Mouse (Mus musculus) splenic B cell, adult 2 months (primary cell): Measurements from ENCODE around the gene Glp2r.

ENCODE experiments used
- DNase-seq: peaks from one replicate; pipeline ENCODE4 v3.0.0-alpha.2; 2011; ENCODE audit warnings: low read depth, low spot score
- H3K27me3 ChIP-seq: 2 replicates; pipeline ENCODE4 v1.6.1; 2012; ENCODE audit warnings: mild to moderate bottlenecking, low read length, moderate library complexity, mixed read lengths; ENCODE audit not compliant: control insufficient read depth, poor library complexity, insufficient read depth, severe bottlenecking
- H3K36me3 ChIP-seq: 2 replicates; pipeline ENCODE4 v1.6.1; 2012; ENCODE audit warnings: mild to moderate bottlenecking, low read length, moderate library complexity, mixed read lengths; ENCODE audit not compliant: control insufficient read depth, poor library complexity, insufficient read depth, severe bottlenecking

The Glp2r gene

DNA sequence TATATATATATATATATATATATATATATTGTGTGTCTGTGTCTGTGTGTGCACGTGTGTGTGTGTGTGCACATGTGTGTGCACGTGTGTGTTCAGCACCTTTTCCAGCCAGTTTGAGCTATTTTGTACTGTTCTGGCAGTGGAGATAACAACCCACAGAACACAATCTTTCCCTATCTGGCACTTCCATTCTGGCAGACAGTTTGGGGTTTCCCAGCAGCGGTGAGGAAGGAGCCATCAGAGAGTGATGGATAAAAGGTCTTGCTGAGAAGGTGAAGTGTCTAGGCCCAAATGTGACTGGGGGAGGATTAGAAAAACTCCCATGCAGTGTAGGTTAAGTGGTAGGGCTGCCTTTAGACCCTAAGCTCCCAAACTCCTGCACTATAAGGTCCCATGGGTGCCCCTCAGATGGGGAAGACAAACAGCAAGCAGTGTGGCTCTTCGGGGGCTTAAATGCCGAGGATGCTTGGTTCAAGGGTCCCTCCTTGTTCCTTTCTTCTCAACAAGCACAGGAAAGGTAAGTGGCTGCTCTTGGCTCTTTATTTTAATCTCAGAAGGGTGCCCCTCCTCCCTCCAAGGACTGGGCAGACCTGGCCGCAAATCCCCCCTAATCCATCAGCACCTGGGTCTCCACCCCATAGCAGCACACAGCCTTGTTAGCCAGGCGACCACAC lies 76.1 kb downstream of the Glp2r start, which contains the start of gene Rcvrn:
Rcvrn (plus strand) TSS at position 624 of the 674 bp plus-strand sequence.
- H3K36me3 ChIP-seq, result no peaks in the 10 kb centered on the region
- no peaks in the 10 kb centered on the region for H3K27me3 ChIP-seq
- no peak for DNase-seq

DNA sequence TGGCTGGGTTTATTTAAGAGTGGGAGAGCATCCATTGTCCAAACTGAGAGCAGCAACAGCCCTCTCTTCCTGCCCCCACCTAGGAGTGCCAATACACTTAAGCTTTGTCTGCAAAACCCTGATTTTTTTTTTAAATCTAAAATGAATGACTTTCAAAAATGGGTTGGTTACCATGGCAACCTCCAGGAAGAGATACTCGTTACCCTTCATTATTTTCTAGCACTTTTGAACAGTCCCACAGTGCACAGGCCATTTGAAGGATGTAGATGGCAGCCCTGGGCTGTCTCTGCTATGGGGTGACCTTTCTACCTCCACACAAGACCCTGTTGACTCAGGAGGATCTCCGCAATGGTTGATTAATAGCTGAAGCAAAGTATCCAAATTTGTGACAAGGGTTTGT lies 84.8 kb downstream of the Glp2r start:
- no peaks in the 10 kb centered on the region for H3K36me3 ChIP-seq
- DNase-seq, result no peak
- no peaks in the 10 kb centered on the region for H3K27me3 ChIP-seq

DNA sequence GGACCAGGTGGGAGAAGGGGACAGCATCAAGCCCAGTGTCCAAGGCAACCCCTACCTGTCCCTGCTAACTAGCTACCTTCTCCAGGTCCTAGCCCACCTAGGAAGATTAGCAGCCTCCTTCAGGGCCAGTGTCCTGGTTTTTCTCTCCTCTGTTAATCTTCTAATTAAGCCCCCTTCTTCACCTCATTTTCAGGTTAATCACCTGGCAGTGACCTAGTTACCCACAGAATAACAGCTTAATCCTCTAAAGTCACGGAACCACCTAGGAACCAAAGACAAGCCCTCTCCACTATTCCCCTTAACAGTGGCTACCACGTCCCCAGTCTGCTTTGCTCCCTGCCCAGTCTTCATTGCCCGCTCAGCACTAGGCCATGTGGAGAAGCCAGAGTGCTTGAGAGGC lies 89.1 kb downstream of the Glp2r start:
- no peaks in the 10 kb centered on the region for H3K27me3 ChIP-seq
- DNase-seq, result no peak
- H3K36me3 ChIP-seq, result no peaks in the 10 kb centered on the region

DNA sequence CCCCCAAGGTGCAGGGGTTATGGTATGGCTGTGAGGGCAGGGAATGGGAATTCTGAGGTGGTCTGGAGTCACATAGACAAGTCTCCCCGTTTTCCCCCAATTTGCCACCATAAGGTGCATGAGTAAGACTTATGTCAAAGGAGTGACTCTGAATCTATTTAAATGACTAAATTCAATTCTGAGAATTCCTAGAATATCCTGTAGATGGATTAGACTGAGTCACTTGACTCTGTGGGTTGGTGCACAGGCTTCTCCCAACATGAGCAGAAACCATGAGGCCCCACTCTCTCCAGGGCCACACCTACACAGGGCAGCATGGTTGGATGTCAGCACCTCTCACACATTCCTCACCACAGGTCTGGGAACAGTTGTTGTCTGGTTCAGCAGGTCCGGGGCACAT lies 91.0 kb downstream of the Glp2r start:
- no peak for DNase-seq
- Histone ChIP-seq H3K36me3 (no peaks in the 10 kb centered on the region), H3K27me3 (no peaks in the 10 kb centered on the region)

DNA sequence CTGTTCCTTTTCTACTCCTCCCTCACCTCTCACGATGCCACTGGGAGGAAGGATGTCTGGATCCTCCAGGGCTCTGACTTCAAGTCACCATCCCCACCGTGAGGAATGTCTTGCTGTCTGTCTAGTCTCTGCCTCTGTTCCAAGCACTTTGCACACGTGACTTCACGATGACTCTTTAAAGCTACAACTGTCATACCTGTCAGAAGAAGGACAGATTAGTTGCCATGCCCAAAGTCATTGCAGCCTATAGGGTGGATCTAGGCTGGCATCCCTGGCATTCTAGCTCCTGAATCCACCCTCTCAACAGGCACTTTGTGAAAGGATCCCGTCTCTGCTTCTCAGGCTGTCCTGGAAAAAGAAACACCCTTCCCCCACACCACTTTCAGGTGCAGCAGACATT lies 91.7 kb downstream of the Glp2r start:
- H3K36me3 ChIP-seq, result no peaks in the 10 kb centered on the region
- no peaks in the 10 kb centered on the region for H3K27me3 ChIP-seq
- no peak for DNase-seq

DNA sequence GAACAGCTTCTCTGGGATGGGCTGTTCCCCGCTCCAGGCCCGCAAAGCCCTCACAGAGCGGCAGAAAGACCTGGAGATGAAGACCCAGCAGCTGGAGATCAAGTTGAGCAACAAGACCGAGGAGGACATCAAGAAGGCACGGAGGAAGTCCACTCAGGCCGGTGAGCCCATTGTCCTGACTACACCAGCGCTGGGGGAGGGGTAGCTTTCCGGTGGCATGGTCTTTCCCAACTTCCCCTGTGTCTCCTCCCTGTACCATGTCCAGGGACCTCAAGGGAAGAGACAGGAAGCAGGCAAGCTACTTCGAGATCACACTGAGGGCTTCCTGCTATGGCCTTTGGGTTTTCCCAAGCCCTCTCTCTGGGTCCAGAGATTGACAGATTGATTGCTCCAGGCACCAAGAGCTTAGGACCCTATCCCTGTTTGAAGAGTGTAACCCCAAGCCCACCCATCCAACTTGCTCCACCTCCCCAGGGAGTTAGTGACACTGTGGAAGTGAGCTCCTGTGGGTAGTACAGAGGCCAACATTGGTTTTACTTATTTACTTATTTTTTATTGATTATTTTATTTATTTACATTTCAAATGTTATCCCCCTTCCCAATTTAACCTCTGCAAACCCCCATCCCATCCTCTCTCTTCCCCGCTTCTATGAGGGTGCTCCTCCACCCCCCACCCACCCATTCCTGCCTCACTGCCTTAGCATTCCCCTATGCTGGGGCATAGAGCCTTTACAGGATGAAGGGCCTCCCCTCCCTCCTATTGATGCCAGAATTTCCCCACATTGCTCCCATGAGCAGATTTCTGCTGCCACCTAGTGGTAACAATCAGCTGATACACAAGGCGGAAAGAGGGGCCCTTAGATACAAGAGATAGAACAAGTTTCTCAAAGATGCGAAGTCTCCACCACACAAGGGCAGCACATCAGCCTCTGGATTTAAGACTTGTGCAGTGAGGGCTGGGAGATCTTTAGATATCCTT lies 95.1 kb downstream of the Glp2r start:
- DNase-seq, result peak; percentile 71
- Histone ChIP-seq H3K27me3 (no peaks in the 10 kb centered on the region), H3K36me3 (no peaks in the 10 kb centered on the region)

DNA sequence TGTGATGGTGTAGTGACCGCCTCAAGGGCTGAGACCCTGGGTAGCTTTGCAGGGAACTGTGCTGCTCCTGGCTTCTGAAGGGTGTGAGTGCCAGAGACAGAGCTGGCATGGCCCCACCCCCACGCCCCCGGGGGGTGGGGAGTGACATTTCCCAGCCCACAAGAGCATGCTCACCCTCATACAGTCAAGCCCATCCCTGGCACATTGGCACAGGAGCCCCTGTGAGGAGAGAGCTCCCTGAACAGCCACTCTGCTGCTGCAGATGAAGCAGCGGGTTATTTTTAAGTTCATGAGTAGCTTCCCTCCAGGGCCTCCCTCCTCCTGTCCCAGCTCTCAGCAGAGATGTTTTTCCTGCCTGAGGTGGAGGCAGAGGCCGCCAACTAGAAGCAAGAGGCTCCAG lies 98.8 kb downstream of the Glp2r start:
- DNase-seq, result no peak

DNA sequence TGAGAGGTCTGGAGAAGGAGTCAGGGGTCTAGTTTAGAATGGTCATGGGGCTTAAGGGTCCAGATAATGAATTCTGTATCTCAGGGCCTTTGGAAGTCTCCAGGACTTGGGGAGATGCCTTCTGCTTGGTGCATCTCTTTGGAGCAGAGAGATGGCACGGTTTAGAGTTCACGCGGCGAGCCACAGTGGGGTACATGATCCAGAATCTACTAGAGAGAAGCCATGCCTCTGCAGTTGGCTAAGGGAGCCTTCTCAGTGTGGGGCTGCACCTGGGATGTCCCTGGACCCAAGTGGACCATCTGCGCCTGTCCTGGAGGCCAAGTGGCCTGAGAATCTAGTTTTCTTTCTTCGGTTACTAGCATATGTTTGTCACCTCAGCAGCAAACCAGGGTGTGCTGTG lies 100.9 kb downstream of the Glp2r start:
- H3K27me3 ChIP-seq, result no peaks in the 10 kb centered on the region
- no peak for DNase-seq
- H3K36me3 ChIP-seq, result no peaks in the 10 kb centered on the region

More for the DNA sequence above, 98.8 kb downstream of the Glp2r start:
- Histone ChIP-seq H3K27me3 (no peaks in the 10 kb centered on the region), H3K36me3 (no peaks in the 10 kb centered on the region)

DNA sequence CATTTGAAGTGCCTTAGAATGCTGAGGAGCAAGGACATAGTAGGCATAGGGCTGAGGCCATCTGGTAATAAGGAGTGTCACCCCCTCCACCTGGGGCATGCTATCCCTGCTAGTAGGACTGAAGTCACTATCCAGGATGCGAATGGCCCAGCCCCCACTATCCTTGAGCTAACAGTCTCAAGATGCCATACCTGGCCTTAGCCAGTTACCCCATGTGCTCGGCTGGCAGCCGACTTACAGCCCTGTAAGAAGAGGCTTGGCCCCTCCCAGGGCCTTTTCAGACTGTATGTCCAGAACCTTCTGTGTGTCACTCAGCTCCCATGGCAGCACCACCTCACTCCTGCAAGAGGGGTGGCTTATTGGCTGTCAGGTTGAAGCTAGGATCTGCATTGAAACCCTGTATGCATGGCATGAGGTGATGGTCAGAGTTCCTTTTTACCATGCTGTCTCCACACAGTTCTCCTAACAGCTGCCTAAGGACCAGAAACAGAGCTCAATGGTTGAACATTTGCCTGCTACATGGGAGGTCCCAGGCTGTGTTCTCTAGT lies 102.4 kb downstream of the Glp2r start:
- no peaks in the 10 kb centered on the region for H3K27me3 ChIP-seq
- H3K36me3 ChIP-seq, result no peaks in the 10 kb centered on the region
- DNase-seq, result no peak

DNA sequence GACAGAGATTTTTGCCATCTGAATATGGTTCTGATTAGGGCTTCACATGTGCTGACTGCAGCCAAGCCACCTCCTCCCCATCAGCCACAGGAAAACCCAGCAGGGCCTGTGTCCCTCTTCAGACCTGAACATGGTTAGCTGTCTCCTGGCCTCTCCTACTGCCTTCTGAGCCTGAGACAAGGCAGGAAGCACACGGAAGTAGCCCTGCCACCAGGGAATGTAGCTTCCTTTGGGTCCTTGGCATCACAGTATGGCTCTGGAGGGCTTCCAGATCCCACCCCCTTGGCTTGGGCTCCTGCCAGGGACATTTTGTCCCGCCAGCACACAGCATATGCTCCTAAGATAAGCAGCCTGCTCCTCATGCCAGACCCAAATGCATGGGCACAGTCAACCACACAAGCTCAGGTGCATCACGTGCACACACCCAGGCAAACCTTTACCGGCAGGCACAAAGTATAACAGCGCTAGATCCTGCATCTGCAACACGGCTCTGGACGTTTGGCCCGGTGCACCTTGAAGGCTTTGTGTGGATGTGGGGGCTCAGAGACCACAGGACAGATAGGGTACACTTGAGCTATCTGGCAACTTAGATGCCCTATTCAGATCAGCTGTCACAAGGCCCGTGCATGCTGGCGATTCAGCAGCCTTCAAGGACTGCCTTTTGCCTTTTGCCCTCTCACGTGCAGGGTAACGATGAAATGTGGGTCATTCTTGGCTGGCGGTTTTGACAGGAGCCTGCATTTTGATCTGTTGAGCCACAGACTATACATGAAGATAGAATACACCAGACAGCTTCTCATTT lies 103.2 kb downstream of the Glp2r start:
- no peak for DNase-seq
- Histone ChIP-seq H3K27me3 (no peaks in the 10 kb centered on the region), H3K36me3 (no peaks in the 10 kb centered on the region)

DNA sequence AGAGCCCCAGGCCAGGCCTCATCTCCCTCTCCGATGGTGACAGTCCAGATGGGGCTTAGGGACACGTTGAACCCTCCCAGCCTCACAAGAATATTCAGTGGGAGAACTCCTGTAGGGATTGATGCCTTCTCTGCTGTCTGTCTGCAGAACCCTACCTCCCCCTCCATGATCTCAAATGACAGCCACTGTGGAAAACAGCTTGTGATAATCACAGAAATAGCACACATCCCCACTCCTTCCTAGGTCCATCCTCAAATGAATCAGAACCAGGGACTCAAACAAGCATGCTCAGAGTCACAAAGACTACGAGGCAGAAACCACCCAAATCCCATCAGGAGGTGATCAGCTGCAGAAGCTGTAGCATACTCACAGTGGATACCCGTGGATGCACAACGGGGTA lies 104.8 kb downstream of the Glp2r start:
- no peak for DNase-seq
- no peaks in the 10 kb centered on the region for H3K27me3 ChIP-seq
- H3K36me3 ChIP-seq, result no peaks in the 10 kb centered on the region

DNA sequence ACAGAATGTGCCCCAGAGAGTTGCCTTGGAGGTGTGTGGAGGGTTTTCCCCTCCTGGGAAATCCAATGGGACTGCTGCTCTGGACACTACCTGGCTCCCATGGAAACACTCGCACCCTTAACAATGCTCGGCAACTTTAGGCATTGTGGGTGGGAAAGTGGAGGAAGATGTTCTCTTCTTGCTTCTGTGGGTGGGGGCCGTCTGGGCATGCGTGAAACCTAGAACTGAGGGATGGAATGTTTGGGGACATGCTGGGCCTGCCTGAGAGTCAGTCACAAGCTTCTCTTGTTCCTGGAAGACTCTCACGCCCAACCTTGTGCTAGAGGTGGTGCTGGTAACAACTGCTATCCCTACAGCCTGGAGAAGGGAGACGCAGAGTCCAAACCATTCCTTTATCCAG lies 106.0 kb downstream of the Glp2r start:
- H3K36me3 ChIP-seq, result no peaks in the 10 kb centered on the region
- no peak for DNase-seq
- H3K27me3 ChIP-seq, result no peaks in the 10 kb centered on the region

DNA sequence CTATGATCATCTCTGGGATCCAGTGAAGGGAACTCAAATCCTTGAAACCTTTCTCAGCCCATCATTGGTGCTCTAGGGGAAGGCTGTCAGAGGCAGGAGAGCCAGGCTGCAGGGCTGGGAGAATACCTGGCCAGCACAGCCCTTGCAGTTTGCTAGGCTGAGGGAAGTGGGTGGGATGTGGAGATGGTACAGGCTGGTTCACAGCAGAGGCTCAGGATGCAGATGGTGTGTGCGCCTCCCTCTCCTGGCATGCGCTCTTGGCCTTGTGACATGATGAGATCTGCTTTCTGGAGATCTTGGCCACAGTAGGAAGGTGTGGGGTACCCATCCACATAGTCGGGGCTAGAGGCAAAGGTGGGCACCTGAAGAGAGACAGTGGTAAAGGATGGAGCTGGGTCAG lies 106.7 kb downstream of the Glp2r start:
- Histone ChIP-seq H3K36me3 (no peaks in the 10 kb centered on the region), H3K27me3 (no peaks in the 10 kb centered on the region)
- DNase-seq, result no peak

DNA sequence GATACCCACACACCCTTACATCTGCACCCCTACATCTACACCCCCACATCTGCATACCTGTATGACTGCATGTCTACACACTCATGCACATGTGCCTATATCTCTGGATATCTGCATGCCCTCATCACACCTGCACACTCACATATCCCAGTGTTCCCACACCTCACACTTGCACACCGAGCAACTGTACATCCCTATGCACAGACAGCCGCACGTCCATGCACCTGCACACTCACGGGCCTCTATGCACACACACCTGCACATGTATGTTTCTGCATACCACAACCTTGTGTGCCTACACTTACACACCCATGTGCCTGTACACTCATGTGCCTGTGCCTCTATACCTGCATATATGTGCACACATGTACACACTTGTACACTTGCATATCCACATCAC lies 107.5 kb downstream of the Glp2r start:
- no peaks in the 10 kb centered on the region for H3K36me3 ChIP-seq
- H3K27me3 ChIP-seq, result no peaks in the 10 kb centered on the region
- no peak for DNase-seq
